In the genomic region with DNA sequence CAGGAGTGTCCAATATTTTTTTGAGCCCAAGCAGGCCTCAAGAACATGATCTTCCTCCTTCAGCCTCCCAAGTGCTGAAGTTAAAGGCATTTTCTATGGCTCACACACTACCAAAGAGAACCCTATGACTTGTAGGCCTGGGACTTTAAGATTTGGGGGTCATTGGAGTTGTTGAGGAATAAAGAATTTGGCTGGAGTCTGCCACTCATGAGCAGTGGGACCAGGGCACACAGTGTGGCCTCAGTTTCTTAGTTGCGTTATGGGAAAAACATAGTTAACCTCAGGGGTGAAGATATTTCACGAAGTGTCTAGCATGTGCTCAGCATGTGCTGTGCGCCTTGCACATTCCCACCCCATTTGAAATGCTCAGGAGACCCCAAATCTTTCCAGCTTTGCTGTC, we compare ENCODE assay signal across 25 mouse cellular contexts. TPM values are rescaled to one million over a fixed set of nuclear protein-coding genes. Genes with fewer than 3 reads are reported as not detected.
DNase-seq lines count a peak whose midpoint lies in the region; ATAC-seq and TF ChIP-seq lines count a peak whose summit lies in the region.
"Had no signal": no experiment of that assay in that cellular context is flagged by ENCODE, and none has a peak within 500 bp of the region (broad histone marks: within the 10 kb centered on the region; RNA-seq: fewer than 3 reads in every experiment).

No protein-coding gene starts in this region.

- no peak for ATAC-seq in hindbrain, embryonic 15.5 days (ENCODE audit: low FRiP score, low read depth)
- ATAC-seq in neural tube, embryonic 13.5 days (ENCODE audit: low read depth), result no peak
- no peak for ATAC-seq in hindbrain, postnatal 0 days
- ATAC-seq: CD4-positive, CD25-positive, alpha-beta regulatory T cell, adult 4 months; forebrain, embryonic 13.5 days; inflammation-experienced regulatory T-cells, adult 6 months had no signal

- H3K4me2 ChIP-seq in hindbrain, embryonic 15.5 days, result peak overlapping the region; percentile 56
- H3K4me2 ChIP-seq in neural tube, embryonic 13.5 days, result peak overlapping the region; percentile 60
- H3K4me2 ChIP-seq in hindbrain, postnatal 0 days (ENCODE audit: low read depth, low read length), result peak overlapping the region; percentile 58

- TF ChIP-seq CTCF in hindbrain, postnatal 0 days (IDR thresholded peaks at IDR 0.05; ENCODE audit: low read depth), result no peak

- H3K27me3 ChIP-seq in hindbrain, embryonic 15.5 days, result peaks cover 8% of the 10 kb centered on the region; the same call in 1 of the 2 replicates
- H3K27me3 ChIP-seq in hindbrain, embryonic 10.5 days (ENCODE audit: insufficient read depth, poor library complexity, severe bottlenecking), result peaks cover 36% of the 10 kb centered on the region
- H3K27me3 ChIP-seq in neural tube, embryonic 13.5 days, result peaks cover 17% of the 10 kb centered on the region
- H3K27me3 ChIP-seq in hindbrain, postnatal 0 days (ENCODE audit: insufficient read depth, low read length), result no peaks in the 10 kb centered on the region

- no peak overlapping the region for H3K4me3 ChIP-seq in hindbrain, embryonic 15.5 days
- H3K4me3 ChIP-seq in hindbrain, embryonic 10.5 days, result no peak overlapping the region
- no peak overlapping the region for H3K4me3 ChIP-seq in neural tube, embryonic 13.5 days
- H3K4me3 ChIP-seq in hindbrain, postnatal 0 days (ENCODE audit: low read length), result no peak overlapping the region

- DNase-seq in hindbrain, embryonic 10.5 days (ENCODE audit: low spot score), result no peak
- no peak for DNase-seq in neural tube, embryonic 10.5 days (ENCODE audit: extremely low spot score, low spot score)
- no peak for DNase-seq in hindbrain, postnatal 0 days (ENCODE audit: low spot score)
- DNase-seq in cerebellum, adult 9-10 months, result no peak
- DNase-seq in kidney, postnatal 4 days, result no peak
- DNase-seq: adrenal gland, adult 2 months; adrenal gland, postnatal 36 days; gastrocnemius, postnatal 10 days; kidney, adult 11 months; kidney, postnatal 25 days; layer of hippocampus, postnatal 36 days; liver; lung, adult 2 months; lung, postnatal 10 days; thymus, adult 2 months; thymus, postnatal 36 days had no signal

- WGBS in hindbrain, embryonic 15.5 days, result 90% methylated on average over 3 of the region's 3 CpGs
- WGBS in hindbrain, embryonic 10.5 days, result 97% methylated on average over 3 of the region's 3 CpGs
- WGBS in neural tube, embryonic 13.5 days, result 89% methylated on average over 3 of the region's 3 CpGs
- WGBS in hindbrain, postnatal 0 days, result 89% methylated on average over 3 of the region's 3 CpGs

- no peaks in the 10 kb centered on the region for H3K9me3 ChIP-seq in hindbrain, embryonic 15.5 days
- H3K9me3 ChIP-seq in hindbrain, embryonic 10.5 days, result no peaks in the 10 kb centered on the region
- H3K9me3 ChIP-seq in neural tube, embryonic 13.5 days, result no peaks in the 10 kb centered on the region
- no peaks in the 10 kb centered on the region for H3K9me3 ChIP-seq in hindbrain, postnatal 0 days (ENCODE audit: low read length)
- H3K9me3 ChIP-seq: forebrain, embryonic 13.5 days had no signal

- no peak overlapping the region; the same call in 1 of the 2 replicates for H3K27ac ChIP-seq in hindbrain, embryonic 15.5 days (replicated peaks)
- H3K27ac ChIP-seq in hindbrain, embryonic 10.5 days, result no peak overlapping the region
- no peak overlapping the region for H3K27ac ChIP-seq in neural tube, embryonic 13.5 days (replicated peaks)
- H3K27ac ChIP-seq in hindbrain, postnatal 0 days, result no peak overlapping the region
- H3K27ac ChIP-seq: forebrain, embryonic 13.5 days; liver, embryonic 14.5 days had no signal

- H3K36me3 ChIP-seq in hindbrain, embryonic 15.5 days, result 0 out of 2 replicates have a peak, but pooled peaks cover 2% of the 10 kb centered on the region
- H3K36me3 ChIP-seq in hindbrain, embryonic 10.5 days, result peaks cover 6% of the 10 kb centered on the region; the same call in 1 of the 2 replicates
- H3K36me3 ChIP-seq in neural tube, embryonic 13.5 days, result 0 out of 2 replicates have a peak, but pooled peaks cover 6% of the 10 kb centered on the region
- no peaks in the 10 kb centered on the region for H3K36me3 ChIP-seq in hindbrain, postnatal 0 days (ENCODE audit: insufficient read depth, low read length)

- H3K9ac ChIP-seq in hindbrain, embryonic 15.5 days, result no peak overlapping the region
- H3K9ac ChIP-seq in neural tube, embryonic 13.5 days, result peak overlapping the region; percentile 72; the same call in 1 of the 2 replicates
- H3K9ac ChIP-seq in hindbrain, postnatal 0 days (replicated peaks; ENCODE audit: low read length), result no peak overlapping the region
- H3K9ac ChIP-seq: forebrain, embryonic 13.5 days; liver, embryonic 14.5 days had no signal

- H3K4me1 ChIP-seq in hindbrain, embryonic 15.5 days (replicated peaks), result peaks cover 14% of the 10 kb centered on the region
- H3K4me1 ChIP-seq in hindbrain, embryonic 10.5 days (replicated peaks), result peaks cover 20% of the 10 kb centered on the region
- H3K4me1 ChIP-seq in neural tube, embryonic 13.5 days (replicated peaks), result peaks cover 22% of the 10 kb centered on the region
- peaks cover 12% of the 10 kb centered on the region for H3K4me1 ChIP-seq in hindbrain, postnatal 0 days (ENCODE audit: insufficient read depth, low read length)

RNA-seq across cellular contexts. Expression of gene Slc2a6, which starts 1.5 kb away (rescaled TPM):
- polyA plus RNA-seq in hindbrain, embryonic 15.5 days (2015; fragmentation: Nextera tagmentation; extraction: Ambion mirVana), result 13.8 and 14.1 TPM in 2 replicates
- 2.8 and 3.1 TPM in 2 replicates for polyA plus RNA-seq in hindbrain, embryonic 10.5 days (2016; fragmentation: Nextera tagmentation; extraction: Ambion mirVana)
- polyA plus RNA-seq in neural tube, embryonic 13.5 days (2015; fragmentation: Nextera tagmentation; extraction: Ambion mirVana), result 8.3 and 9.3 TPM in 2 replicates
- total RNA-seq in hindbrain, postnatal 0 days (2014; rRNA removed), result 29.2 and 30.9 TPM in 2 replicates
- polyA plus RNA-seq in hindbrain, postnatal 0 days (2015; fragmentation: Nextera tagmentation; extraction: Ambion mirVana), result 16.7 and 19.2 TPM in 2 replicates

RNA-seq across cellular contexts. Expression of gene Cacfd1, which starts 16.6 kb away (rescaled TPM):
- polyA plus RNA-seq in hindbrain, embryonic 15.5 days (2015; fragmentation: Nextera tagmentation; extraction: Ambion mirVana), result 103 and 105 TPM in 2 replicates
- polyA plus RNA-seq in hindbrain, embryonic 10.5 days (2016; fragmentation: Nextera tagmentation; extraction: Ambion mirVana), result 93.2 and 96.9 TPM in 2 replicates
- polyA plus RNA-seq in neural tube, embryonic 13.5 days (2015; fragmentation: Nextera tagmentation; extraction: Ambion mirVana), result 114 and 120 TPM in 2 replicates
- 50.1 and 50.4 TPM in 2 replicates for total RNA-seq in hindbrain, postnatal 0 days (2014; rRNA removed)
- polyA plus RNA-seq in hindbrain, postnatal 0 days (2015; fragmentation: Nextera tagmentation; extraction: Ambion mirVana), result 89.1 and 90.6 TPM in 2 replicates

RNA-seq across cellular contexts. Expression of gene Mymk, which starts 45.6 kb away (rescaled TPM):
- polyA plus RNA-seq in hindbrain, embryonic 15.5 days (2015; fragmentation: Nextera tagmentation; extraction: Ambion mirVana), result 0.22 and 0.35 TPM in 2 replicates
- polyA plus RNA-seq in hindbrain, embryonic 10.5 days (2016; fragmentation: Nextera tagmentation; extraction: Ambion mirVana), result 0.11 and 0.29 TPM in 2 replicates
- polyA plus RNA-seq in neural tube, embryonic 13.5 days (2015; fragmentation: Nextera tagmentation; extraction: Ambion mirVana), result 1.3 and 5.9 TPM in 2 replicates
- total RNA-seq in hindbrain, postnatal 0 days (2014; rRNA removed), result not detected in 2 replicates
- polyA plus RNA-seq in hindbrain, postnatal 0 days (2015; fragmentation: Nextera tagmentation; extraction: Ambion mirVana), result 0.19 and 0.30 TPM in 2 replicates
- total RNA-seq: adrenal gland, adult 2 months; adrenal gland, postnatal 36 days; heart, postnatal 25 days had no signal
- polyA plus RNA-seq: CD4-positive, CD25-positive, alpha-beta regulatory T cell, adult 4 months; forebrain, embryonic 13.5 days; inflammation-experienced regulatory T-cells, adult 6 months; liver, embryonic 14.5 days had no signal

RNA-seq across cellular contexts. Expression of gene Adamtsl2, which starts 52.8 kb away (rescaled TPM):
- polyA plus RNA-seq in hindbrain, embryonic 15.5 days (2015; fragmentation: Nextera tagmentation; extraction: Ambion mirVana), result 8.0 and 10.4 TPM in 2 replicates
- polyA plus RNA-seq in hindbrain, embryonic 10.5 days (2016; fragmentation: Nextera tagmentation; extraction: Ambion mirVana), result 4.0 and 7.0 TPM in 2 replicates
- polyA plus RNA-seq in neural tube, embryonic 13.5 days (2015; fragmentation: Nextera tagmentation; extraction: Ambion mirVana), result 9.1 and 9.2 TPM in 2 replicates
- total RNA-seq in hindbrain, postnatal 0 days (2014; rRNA removed), result 8.7 and 9.9 TPM in 2 replicates
- 4.4 and 5.3 TPM in 2 replicates for polyA plus RNA-seq in hindbrain, postnatal 0 days (2015; fragmentation: Nextera tagmentation; extraction: Ambion mirVana)
- polyA plus RNA-seq: inflammation-experienced regulatory T-cells, adult 6 months had no signal

RNA-seq across cellular contexts. Expression of gene Adamts13, which starts 53.1 kb away (rescaled TPM):
- polyA plus RNA-seq in hindbrain, embryonic 15.5 days (2015; fragmentation: Nextera tagmentation; extraction: Ambion mirVana), result not detected in 2 replicates
- polyA plus RNA-seq in hindbrain, embryonic 10.5 days (2016; fragmentation: Nextera tagmentation; extraction: Ambion mirVana), result not detected in 2 replicates
- not detected in 2 replicates for polyA plus RNA-seq in neural tube, embryonic 13.5 days (2015; fragmentation: Nextera tagmentation; extraction: Ambion mirVana)
- total RNA-seq in hindbrain, postnatal 0 days (2014; rRNA removed), result not detected in 2 replicates
- polyA plus RNA-seq in hindbrain, postnatal 0 days (2015; fragmentation: Nextera tagmentation; extraction: Ambion mirVana), result not detected in 2 replicates
- total RNA-seq: adrenal gland, adult 2 months; adrenal gland, postnatal 36 days; gastrocnemius, postnatal 10 days; heart, postnatal 25 days had no signal
- polyA plus RNA-seq: CD4-positive, CD25-positive, alpha-beta regulatory T cell, adult 4 months; embryonic facial prominence, embryonic 11.5 days; forebrain, embryonic 13.5 days; heart, embryonic 14.5 days; inflammation-experienced regulatory T-cells, adult 6 months had no signal
